Mouse (Mus musculus): ENCODE measurements around the gene Fam25c. TPM values are rescaled to one million over a fixed set of nuclear protein-coding genes. Genes with fewer than 3 reads are reported as not detected.
A peak's percentile ranks its signal among the peaks of the same experiment; 100 is the strongest.
"Not testable (repeated sequence)": the region's sequence is repeated elsewhere in the genome, so short reads cannot be mapped to it uniquely, and the experiment has no call there.

Gene Fam25c
- polyA plus RNA-seq, 1 experiment from 2014 or later, result 40.1 TPM

- no peaks in the 10 kb centered on the region for H3K27me3 ChIP-seq (replicated peaks; ENCODE audit: control insufficient read depth, insufficient read depth, low read length)
- no peak overlapping the region for H3K27ac ChIP-seq (replicated peaks; ENCODE audit: low read depth, low read length)
- no peak overlapping the region for H3K4me3 ChIP-seq (ENCODE audit: low read depth, low read length)
- no peaks in the 10 kb centered on the region for H3K9me3 ChIP-seq (ENCODE audit: control insufficient read depth, low read length)
- no peak overlapping the region for H3K9ac ChIP-seq (ENCODE audit: low read depth, low read length)
- H3K4me2 ChIP-seq (ENCODE audit: low read depth, low read length), result no peak overlapping the region
- DNase-seq (ENCODE audit: low spot score) (no peak), ATAC-seq (ENCODE audit: low read depth) (no peak)
- peaks cover 3% of the 10 kb centered on the region; the same call in 1 of the 2 replicates for H3K4me1 ChIP-seq (ENCODE audit: control insufficient read depth, insufficient read depth, low read length)
- peaks cover 81% of the 10 kb centered on the region for H3K36me3 ChIP-seq (ENCODE audit: control insufficient read depth, insufficient read depth, low read length)
- 78% methylated on average over 1 of the region's 1 CpGs for WGBS
Measured at GRCm38 (mm10) chr14:34327618-34328017, 27.6 kb downstream of the Fam25c start.

- ATAC-seq (ENCODE audit: low read depth), result no peak
- 89% methylated on average over 3 of the region's 3 CpGs for WGBS
- no peak for DNase-seq (ENCODE audit: low spot score)
- H3K9ac ChIP-seq (ENCODE audit: low read depth, low read length), result no peak overlapping the region
- no peaks in the 10 kb centered on the region for H3K27me3 ChIP-seq (replicated peaks; ENCODE audit: control insufficient read depth, insufficient read depth, low read length)
- H3K36me3 ChIP-seq (ENCODE audit: control insufficient read depth, insufficient read depth, low read length), result peaks cover 74% of the 10 kb centered on the region
- H3K4me2 ChIP-seq (ENCODE audit: low read depth, low read length), result no peak overlapping the region
- peaks cover 3% of the 10 kb centered on the region; the same call in 1 of the 2 replicates for H3K4me1 ChIP-seq (ENCODE audit: control insufficient read depth, insufficient read depth, low read length)
- H3K27ac ChIP-seq (replicated peaks; ENCODE audit: low read depth, low read length), result no peak overlapping the region
- H3K4me3 ChIP-seq (ENCODE audit: low read depth, low read length), result no peak overlapping the region
- no peaks in the 10 kb centered on the region for H3K9me3 ChIP-seq (ENCODE audit: control insufficient read depth, low read length)
Measured at GRCm38 (mm10) chr14:34326606-34327005, 28.6 kb downstream of the Fam25c start.

GRCm38 (mm10) chr14:34323576-34324085, 31.6 kb downstream of the Fam25c start:
- DNase-seq (ENCODE audit: low spot score), result no peak
- peaks cover 67% of the 10 kb centered on the region for H3K36me3 ChIP-seq (ENCODE audit: control insufficient read depth, insufficient read depth, low read length)
- H3K4me1 ChIP-seq (ENCODE audit: control insufficient read depth, insufficient read depth, low read length), result peaks cover 3% of the 10 kb centered on the region; the same call in 1 of the 2 replicates
- H3K9ac ChIP-seq (ENCODE audit: low read depth, low read length), result no peak overlapping the region
- H3K27me3 ChIP-seq (replicated peaks; ENCODE audit: control insufficient read depth, insufficient read depth, low read length), result no peaks in the 10 kb centered on the region
- no peak for ATAC-seq (ENCODE audit: low read depth)
- no peaks in the 10 kb centered on the region for H3K9me3 ChIP-seq (ENCODE audit: control insufficient read depth, low read length)
- H3K27ac ChIP-seq (replicated peaks; ENCODE audit: low read depth, low read length), result no peak overlapping the region
- H3K4me2 ChIP-seq (ENCODE audit: low read depth, low read length), result no peak overlapping the region
- WGBS, result 98% methylated on average over 5 of the region's 5 CpGs
- H3K4me3 ChIP-seq (ENCODE audit: low read depth, low read length), result no peak overlapping the region

GRCm38 (mm10) chr14:34318113-34318512, 37.1 kb downstream of the Fam25c start:
- ATAC-seq (ENCODE audit: low read depth) (no peak), DNase-seq (ENCODE audit: low spot score) (peak; percentile 56)
- Histone ChIP-seq H3K27me3 (replicated peaks; ENCODE audit: control insufficient read depth, insufficient read depth, low read length) (no peaks in the 10 kb centered on the region), H3K9ac (ENCODE audit: low read depth, low read length) (no peak overlapping the region), H3K27ac (replicated peaks; ENCODE audit: low read depth, low read length) (peak overlapping the region; percentile 18; the same call in 1 of the 2 replicates), H3K4me3 (ENCODE audit: low read depth, low read length) (no peak overlapping the region), H3K4me1 (ENCODE audit: control insufficient read depth, insufficient read depth, low read length) (peaks cover 7% of the 10 kb centered on the region), H3K9me3 (ENCODE audit: control insufficient read depth, low read length) (no peaks in the 10 kb centered on the region), H3K36me3 (ENCODE audit: control insufficient read depth, insufficient read depth, low read length) (peaks cover 27% of the 10 kb centered on the region), H3K4me2 (ENCODE audit: low read depth, low read length) (no peak overlapping the region)

GRCm38 (mm10) chr14:34317431-34317830, 37.8 kb downstream of the Fam25c start:
- H3K4me2 ChIP-seq (ENCODE audit: low read depth, low read length), result no peak overlapping the region
- H3K36me3 ChIP-seq (ENCODE audit: control insufficient read depth, insufficient read depth, low read length), result peaks cover 23% of the 10 kb centered on the region
- ATAC-seq (ENCODE audit: low read depth) (no peak), DNase-seq (ENCODE audit: low spot score) (no peak)
- no peaks in the 10 kb centered on the region for H3K9me3 ChIP-seq (ENCODE audit: control insufficient read depth, low read length)
- H3K4me1 ChIP-seq (ENCODE audit: control insufficient read depth, insufficient read depth, low read length), result peaks cover 14% of the 10 kb centered on the region
- no peak overlapping the region for H3K4me3 ChIP-seq (ENCODE audit: low read depth, low read length)
- H3K27ac ChIP-seq (replicated peaks; ENCODE audit: low read depth, low read length), result no peak overlapping the region
- WGBS, result 68% methylated on average over 3 of the region's 3 CpGs
- H3K9ac ChIP-seq (ENCODE audit: low read depth, low read length), result no peak overlapping the region
- no peaks in the 10 kb centered on the region for H3K27me3 ChIP-seq (replicated peaks; ENCODE audit: control insufficient read depth, insufficient read depth, low read length)

GRCm38 (mm10) chr14:34316346-34316745, 38.9 kb downstream of the Fam25c start:
- Histone ChIP-seq H3K9me3 (ENCODE audit: control insufficient read depth, low read length) (no peaks in the 10 kb centered on the region), H3K4me2 (ENCODE audit: low read depth, low read length) (no peak overlapping the region), H3K27ac (replicated peaks; ENCODE audit: low read depth, low read length) (no peak overlapping the region), H3K4me3 (ENCODE audit: low read depth, low read length) (no peak overlapping the region), H3K4me1 (ENCODE audit: control insufficient read depth, insufficient read depth, low read length) (peaks cover 22% of the 10 kb centered on the region), H3K36me3 (ENCODE audit: control insufficient read depth, insufficient read depth, low read length) (peaks cover 18% of the 10 kb centered on the region), H3K9ac (ENCODE audit: low read depth, low read length) (no peak overlapping the region), H3K27me3 (replicated peaks; ENCODE audit: control insufficient read depth, insufficient read depth, low read length) (no peaks in the 10 kb centered on the region)
- no peak for DNase-seq (ENCODE audit: low spot score)
- 90% methylated on average over 2 of the region's 2 CpGs for WGBS
- ATAC-seq (ENCODE audit: low read depth), result no peak

GRCm38 (mm10) chr14:34314796-34315195, 40.4 kb downstream of the Fam25c start:
- peaks cover 22% of the 10 kb centered on the region for H3K4me1 ChIP-seq (ENCODE audit: control insufficient read depth, insufficient read depth, low read length)
- ATAC-seq (ENCODE audit: low read depth) (no peak), DNase-seq (ENCODE audit: low spot score) (no peak)
- H3K27ac ChIP-seq (replicated peaks; ENCODE audit: low read depth, low read length), result no peak overlapping the region
- H3K36me3 ChIP-seq (ENCODE audit: control insufficient read depth, insufficient read depth, low read length), result peaks cover 6% of the 10 kb centered on the region
- no peak overlapping the region for H3K4me2 ChIP-seq (ENCODE audit: low read depth, low read length)
- 79% methylated on average over 3 of the region's 3 CpGs for WGBS
- no peak overlapping the region for H3K9ac ChIP-seq (ENCODE audit: low read depth, low read length)
- H3K9me3 ChIP-seq (ENCODE audit: control insufficient read depth, low read length), result no peaks in the 10 kb centered on the region
- no peak overlapping the region for H3K4me3 ChIP-seq (ENCODE audit: low read depth, low read length)
- H3K27me3 ChIP-seq (replicated peaks; ENCODE audit: control insufficient read depth, insufficient read depth, low read length), result no peaks in the 10 kb centered on the region

GRCm38 (mm10) chr14:34314383-34314782, 40.9 kb downstream of the Fam25c start:
- not testable (repeated sequence) for H3K27ac ChIP-seq (replicated peaks; ENCODE audit: low read depth, low read length); ATAC-seq (ENCODE audit: low read depth); H3K9me3 ChIP-seq (ENCODE audit: control insufficient read depth, low read length); H3K9ac ChIP-seq (ENCODE audit: low read depth, low read length); H3K4me3 ChIP-seq (ENCODE audit: low read depth, low read length); H3K4me2 ChIP-seq (ENCODE audit: low read depth, low read length); H3K36me3 ChIP-seq (ENCODE audit: control insufficient read depth, insufficient read depth, low read length); H3K27me3 ChIP-seq (replicated peaks; ENCODE audit: control insufficient read depth, insufficient read depth, low read length); DNase-seq (ENCODE audit: low spot score)
- H3K4me1 ChIP-seq (ENCODE audit: control insufficient read depth, insufficient read depth, low read length), result peaks cover 22% of the 10 kb centered on the region
- 91% methylated on average over 8 of the region's 8 CpGs for WGBS

- ATAC-seq (ENCODE audit: low read depth) (no peak), DNase-seq (ENCODE audit: low spot score) (no peak)
- Histone ChIP-seq H3K4me1 (ENCODE audit: control insufficient read depth, insufficient read depth, low read length) (peaks cover 22% of the 10 kb centered on the region), H3K27me3 (replicated peaks; ENCODE audit: control insufficient read depth, insufficient read depth, low read length) (no peaks in the 10 kb centered on the region), H3K36me3 (ENCODE audit: control insufficient read depth, insufficient read depth, low read length) (no peaks in the 10 kb centered on the region), H3K9ac (ENCODE audit: low read depth, low read length) (no peak overlapping the region), H3K9me3 (ENCODE audit: control insufficient read depth, low read length) (no peaks in the 10 kb centered on the region), H3K27ac (replicated peaks; ENCODE audit: low read depth, low read length) (no peak overlapping the region), H3K4me2 (ENCODE audit: low read depth, low read length) (peak overlapping the region; percentile 65), H3K4me3 (ENCODE audit: low read depth, low read length) (no peak overlapping the region)
- 87% methylated on average over 3 of the region's 3 CpGs for WGBS
Measured at GRCm38 (mm10) chr14:34313612-34314011, 41.6 kb downstream of the Fam25c start.

Data from embryonic facial prominence, embryonic 14.5 days (tissue).